Mouse (Mus musculus): Measurements from ENCODE around the gene Tcf19. TPM values are rescaled to one million over a fixed set of nuclear protein-coding genes. Genes with fewer than 3 reads are reported as not detected.

The Tcf19 gene
- polyA plus RNA-seq, 1 experiment, result 1.1 TPM

GRCm38 (mm10) chr17:35544001-35544400 is 27.4 kb upstream of the Tcf19 start:
- Histone ChIP-seq H3K4me1 (ENCODE audit: control insufficient read depth, insufficient read depth, insufficient read length, low read length) (peaks cover 2% of the 10 kb centered on the region; the same call in 1 of the 2 replicates), H3K27ac (replicated peaks; ENCODE audit: low read depth, low read length) (no peak overlapping the region), H3K4me3 (ENCODE audit: insufficient read depth, low read depth, low read length) (no peak overlapping the region)

GRCm38 (mm10) chr17:35543412-35543861 is 26.8 kb upstream of the Tcf19 start:
- Histone ChIP-seq H3K27ac (replicated peaks; ENCODE audit: low read depth, low read length) (no peak overlapping the region), H3K4me1 (ENCODE audit: control insufficient read depth, insufficient read depth, insufficient read length, low read length) (no peaks in the 10 kb centered on the region), H3K4me3 (ENCODE audit: insufficient read depth, low read depth, low read length) (no peak overlapping the region)

- no peak overlapping the region for H3K4me3 ChIP-seq (ENCODE audit: insufficient read depth, low read depth, low read length)
Observed at GRCm38 (mm10) chr17:35542761-35543411, 26.3 kb upstream of the Tcf19 start.

GRCm38 (mm10) chr17:35539540-35539939 is 22.9 kb upstream of the Tcf19 start:
- Histone ChIP-seq H3K27ac (replicated peaks; ENCODE audit: low read depth, low read length) (no peak overlapping the region), H3K4me3 (ENCODE audit: insufficient read depth, low read depth, low read length) (no peak overlapping the region), H3K4me1 (ENCODE audit: control insufficient read depth, insufficient read depth, insufficient read length, low read length) (no peaks in the 10 kb centered on the region)

More at GRCm38 (mm10) chr17:35542761-35543411, 26.3 kb upstream of the Tcf19 start:
- H3K4me1 ChIP-seq (ENCODE audit: control insufficient read depth, insufficient read depth, insufficient read length, low read length), result no peaks in the 10 kb centered on the region
- H3K27ac ChIP-seq (replicated peaks; ENCODE audit: low read depth, low read length), result no peak overlapping the region

- no peak overlapping the region for H3K27ac ChIP-seq (replicated peaks; ENCODE audit: low read depth, low read length)
- H3K4me1 ChIP-seq (ENCODE audit: control insufficient read depth, insufficient read depth, insufficient read length, low read length), result no peaks in the 10 kb centered on the region
- H3K4me3 ChIP-seq (ENCODE audit: insufficient read depth, low read depth, low read length), result no peak overlapping the region
Observed at GRCm38 (mm10) chr17:35538476-35538875, 21.9 kb upstream of the Tcf19 start.

GRCm38 (mm10) chr17:35537421-35537820 is 20.8 kb upstream of the Tcf19 start:
- Histone ChIP-seq H3K4me3 (ENCODE audit: insufficient read depth, low read depth, low read length) (no peak overlapping the region), H3K4me1 (ENCODE audit: control insufficient read depth, insufficient read depth, insufficient read length, low read length) (no peaks in the 10 kb centered on the region), H3K27ac (replicated peaks; ENCODE audit: low read depth, low read length) (no peak overlapping the region)

GRCm38 (mm10) chr17:35534343-35534742 is 17.7 kb upstream of the Tcf19 start:
- Histone ChIP-seq H3K4me1 (ENCODE audit: control insufficient read depth, insufficient read depth, insufficient read length, low read length) (no peaks in the 10 kb centered on the region), H3K27ac (replicated peaks; ENCODE audit: low read depth, low read length) (no peak overlapping the region), H3K4me3 (ENCODE audit: insufficient read depth, low read depth, low read length) (no peak overlapping the region)

GRCm38 (mm10) chr17:35532901-35533300 is 16.3 kb upstream of the Tcf19 start, which contains the start of gene Psors1c2:
Gene Psors1c2 (plus strand): TSS chr17:35533201.
- no peaks in the 10 kb centered on the region for H3K4me1 ChIP-seq (ENCODE audit: control insufficient read depth, insufficient read depth, insufficient read length, low read length)
- H3K27ac ChIP-seq (replicated peaks; ENCODE audit: low read depth, low read length), result no peak within 1 kb of the TSS
- no peak within 1 kb of the TSS for H3K4me3 ChIP-seq (ENCODE audit: insufficient read depth, low read depth, low read length)

- Histone ChIP-seq H3K27ac (replicated peaks; ENCODE audit: low read depth, low read length) (no peak overlapping the region), H3K4me3 (ENCODE audit: insufficient read depth, low read depth, low read length) (no peak overlapping the region), H3K4me1 (ENCODE audit: control insufficient read depth, insufficient read depth, insufficient read length, low read length) (no peaks in the 10 kb centered on the region)
Observed at GRCm38 (mm10) chr17:35532360-35532759, 15.7 kb upstream of the Tcf19 start.

- Histone ChIP-seq H3K4me3 (ENCODE audit: insufficient read depth, low read depth, low read length) (no peak overlapping the region), H3K4me1 (ENCODE audit: control insufficient read depth, insufficient read depth, insufficient read length, low read length) (no peaks in the 10 kb centered on the region), H3K27ac (replicated peaks; ENCODE audit: low read depth, low read length) (no peak overlapping the region)
Observed at GRCm38 (mm10) chr17:35526644-35527043, 10.0 kb upstream of the Tcf19 start.

GRCm38 (mm10) chr17:35524354-35524753 is 7.7 kb upstream of the Tcf19 start:
- Histone ChIP-seq H3K4me1 (ENCODE audit: control insufficient read depth, insufficient read depth, insufficient read length, low read length) (no peaks in the 10 kb centered on the region), H3K27ac (replicated peaks; ENCODE audit: low read depth, low read length) (no peak overlapping the region)

GRCm38 (mm10) chr17:35517526-35517925 is 902 bp upstream of the Tcf19 start:
- peaks cover 5% of the 10 kb centered on the region; the same call in 1 of the 2 replicates for H3K4me1 ChIP-seq (ENCODE audit: control insufficient read depth, insufficient read depth, insufficient read length, low read length)
- no peak overlapping the region for H3K27ac ChIP-seq (replicated peaks; ENCODE audit: low read depth, low read length)
- H3K4me3 ChIP-seq (ENCODE audit: insufficient read depth, low read depth, low read length), result peak overlapping the region; percentile 55

More at GRCm38 (mm10) chr17:35524354-35524753, 7.7 kb upstream of the Tcf19 start:
- no peak overlapping the region for H3K4me3 ChIP-seq (ENCODE audit: insufficient read depth, low read depth, low read length)

GRCm38 (mm10) chr17:35515911-35516640 is 548 bp downstream of the Tcf19 start:
- H3K4me3 ChIP-seq (ENCODE audit: insufficient read depth, low read depth, low read length), result peak overlapping the region; percentile 55
- no peak overlapping the region for H3K27ac ChIP-seq (replicated peaks; ENCODE audit: low read depth, low read length)
- peaks cover 5% of the 10 kb centered on the region; the same call in 1 of the 2 replicates for H3K4me1 ChIP-seq (ENCODE audit: control insufficient read depth, insufficient read depth, insufficient read length, low read length)

- Histone ChIP-seq H3K27ac (replicated peaks; ENCODE audit: low read depth, low read length) (no peak overlapping the region), H3K4me1 (ENCODE audit: control insufficient read depth, insufficient read depth, insufficient read length, low read length) (peaks cover 5% of the 10 kb centered on the region; the same call in 1 of the 2 replicates), H3K4me3 (ENCODE audit: insufficient read depth, low read depth, low read length) (no peak overlapping the region)
Observed at GRCm38 (mm10) chr17:35514756-35515155, 1.9 kb downstream of the Tcf19 start.

- Histone ChIP-seq H3K4me1 (ENCODE audit: control insufficient read depth, insufficient read depth, insufficient read length, low read length) (peaks cover 5% of the 10 kb centered on the region; the same call in 1 of the 2 replicates), H3K4me3 (ENCODE audit: insufficient read depth, low read depth, low read length) (no peak overlapping the region), H3K27ac (replicated peaks; ENCODE audit: low read depth, low read length) (no peak overlapping the region)
Observed at GRCm38 (mm10) chr17:35513886-35514285, 2.7 kb downstream of the Tcf19 start.

All from brown adipose tissue, adult 24 weeks (tissue).